Mouse (Mus musculus) bone marrow, adult 2 months (tissue): ENCODE measurements around the gene Gpatch8.

Experiments used
- CTCF ChIP-seq: fragments of 200-500 bp; IDR thresholded peaks from 2 replicates; pipeline ENCODE4 v1.5.1; 2011; ENCODE audit warnings: low read length, control low read depth; ENCODE audit not compliant: control insufficient read depth, insufficient read depth
- POLR2A ChIP-seq: fragments of 200-500 bp; IDR thresholded peaks from 2 replicates; pipeline ENCODE4 v1.6.1; 2011; ENCODE audit warnings: low read depth, mild to moderate bottlenecking, control low read depth, low read length, borderline replicate concordance; ENCODE audit not compliant: control insufficient read depth

GRCm38 (mm10) chr11:102536210-102536609, 20.0 kb downstream of the Gpatch8 start:
- TF ChIP-seq CTCF, result no peak
- TF ChIP-seq POLR2A, result no peak
